Comparison of ENCODE assay signal across 8 mouse cellular contexts in the genomic region with DNA sequence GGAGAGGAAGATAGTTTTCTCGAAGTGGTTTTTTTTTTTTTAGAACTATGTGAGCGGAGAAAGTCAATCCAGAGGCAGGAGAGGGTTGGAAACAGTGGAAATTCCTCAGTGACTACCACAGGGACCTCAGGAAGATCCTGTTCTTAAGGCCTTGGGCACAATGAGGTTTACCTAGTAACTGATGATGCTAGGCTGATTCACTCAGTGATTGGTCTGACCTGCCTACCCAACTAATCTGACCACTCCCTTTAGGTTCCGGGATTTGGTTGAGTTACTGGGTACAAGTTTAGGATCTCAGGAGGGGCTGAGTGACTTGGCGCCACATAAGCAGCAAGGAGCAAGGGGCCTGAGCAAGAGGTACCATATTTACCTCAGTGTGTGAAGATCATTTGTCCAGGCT. TPM values are rescaled to one million over a fixed set of nuclear protein-coding genes. Genes with fewer than 3 reads are reported as not detected.
A peak's percentile ranks its signal among the peaks of the same experiment; 100 is the strongest.
DNase-seq lines count a peak whose midpoint lies in the region; ATAC-seq and TF ChIP-seq lines count a peak whose summit lies in the region.

A gene (plus strand): TSS at position 150 of the 400 bp plus-strand sequence.

- H3K27ac ChIP-seq in limb, embryonic 14.5 days (replicated peaks; ENCODE audit: low read depth, low read length), result no peak within 1 kb of the TSS
- H3K27ac ChIP-seq in stomach, embryonic 14.5 days (ENCODE audit: low read length), result no peak within 1 kb of the TSS
- H3K27ac ChIP-seq in midbrain, embryonic 13.5 days, result no peak within 1 kb of the TSS

- no peak within 1 kb of the TSS for H3K4me3 ChIP-seq in limb, embryonic 14.5 days (replicated peaks; ENCODE audit: low read length)
- H3K4me3 ChIP-seq in stomach, embryonic 14.5 days (ENCODE audit: low read depth, low read length), result no peak within 1 kb of the TSS
- no peak within 1 kb of the TSS for H3K4me3 ChIP-seq in midbrain, embryonic 13.5 days (replicated peaks)

- ATAC-seq in limb, embryonic 14.5 days (ENCODE audit: low FRiP score, low read depth), result no peak; the same call in 1 of the 2 replicates
- peak; percentile 65; the same call in 1 of the 2 replicates for ATAC-seq in stomach, embryonic 14.5 days (ENCODE audit: insufficient number of reproducible peaks, insufficient read depth, low FRiP score, low read depth)
- no peak for ATAC-seq in midbrain, embryonic 13.5 days

- DNase-seq in embryo, embryonic 10 days (ENCODE audit: low spot score), result peak; percentile 68
- DNase-seq in embryo, embryonic 9.5 days (ENCODE audit: extremely low spot score), result no peak
- DNase-seq in right cerebral cortex, postnatal 10 days (ENCODE audit: low spot score in 2 of 2), result peak; percentile 64 to 65
- no peak for DNase-seq in right cerebral cortex, postnatal 4 days
- peak; percentile 92 for DNase-seq in fibroblast of lung, adult 2 months (ENCODE audit: low read depth)
- DNase-seq in limb, embryonic 14.5 days (ENCODE audit: low spot score), result peak; percentile 81

- H3K4me2 ChIP-seq in limb, embryonic 14.5 days (replicated peaks; ENCODE audit: low read depth, low read length, severe bottlenecking), result no peak within 1 kb of the TSS; the same call in 1 of the 2 replicates
- H3K4me2 ChIP-seq in stomach, embryonic 14.5 days (replicated peaks; ENCODE audit: low read depth, low read length), result no peak within 1 kb of the TSS
- H3K4me2 ChIP-seq in midbrain, embryonic 13.5 days (replicated peaks), result no peak within 1 kb of the TSS

- no peak for TF ChIP-seq POLR2A in limb, embryonic 14.5 days (IDR thresholded peaks at IDR 0.05; ENCODE audit: borderline replicate concordance, extremely low read depth, insufficient read depth, insufficient read length)

- H3K27me3 ChIP-seq in limb, embryonic 14.5 days (ENCODE audit: control insufficient read depth, insufficient read depth, low read length), result no peaks in the 10 kb centered on the region
- no peaks in the 10 kb centered on the region for H3K27me3 ChIP-seq in stomach, embryonic 14.5 days (ENCODE audit: control insufficient read depth, insufficient read depth, low read length)
- H3K27me3 ChIP-seq in midbrain, embryonic 13.5 days, result no peaks in the 10 kb centered on the region

- H3K9me3 ChIP-seq in limb, embryonic 14.5 days (ENCODE audit: control insufficient read depth, low read length), result no peaks in the 10 kb centered on the region
- H3K9me3 ChIP-seq in stomach, embryonic 14.5 days (ENCODE audit: control insufficient read depth, low read depth, low read length), result no peaks in the 10 kb centered on the region
- no peaks in the 10 kb centered on the region for H3K9me3 ChIP-seq in midbrain, embryonic 13.5 days

- 64% methylated on average over 4 of the region's 4 CpGs for WGBS in limb, embryonic 14.5 days
- 56% methylated on average over 4 of the region's 4 CpGs for WGBS in stomach, embryonic 14.5 days
- 64% methylated on average over 4 of the region's 4 CpGs for WGBS in midbrain, embryonic 13.5 days

- no peaks in the 10 kb centered on the region for H3K36me3 ChIP-seq in limb, embryonic 14.5 days (ENCODE audit: control insufficient read depth, insufficient read depth, low read length)
- H3K36me3 ChIP-seq in stomach, embryonic 14.5 days (ENCODE audit: control insufficient read depth, insufficient read depth, low read length), result no peaks in the 10 kb centered on the region
- H3K36me3 ChIP-seq in midbrain, embryonic 13.5 days, result no peaks in the 10 kb centered on the region

- H3K4me1 ChIP-seq in limb, embryonic 14.5 days (ENCODE audit: control insufficient read depth, insufficient read depth, low read length), result no peaks in the 10 kb centered on the region
- H3K4me1 ChIP-seq in stomach, embryonic 14.5 days (ENCODE audit: control insufficient read depth, insufficient read depth, low read length), result no peaks in the 10 kb centered on the region
- H3K4me1 ChIP-seq in midbrain, embryonic 13.5 days (replicated peaks), result no peaks in the 10 kb centered on the region

- H3K9ac ChIP-seq in limb, embryonic 14.5 days (ENCODE audit: low read depth, low read length, severe bottlenecking), result no peak within 1 kb of the TSS
- H3K9ac ChIP-seq in stomach, embryonic 14.5 days (replicated peaks; ENCODE audit: low read depth, low read length), result no peak within 1 kb of the TSS
- H3K9ac ChIP-seq in midbrain, embryonic 13.5 days (replicated peaks), result no peak within 1 kb of the TSS

RNA-seq across cellular contexts. Expression of the gene that starts here (rescaled TPM):
- polyA plus RNA-seq in limb, embryonic 14.5 days (2012; rRNA removed), result 4.2 and 6.9 TPM in 2 replicates
- polyA plus RNA-seq in limb, embryonic 14.5 days (2014; fragmentation: Nextera tagmentation; extraction: Ambion mirVana), result 2.4 and 2.7 TPM in 2 replicates
- 1.4 and 1.6 TPM in 2 replicates for polyA plus RNA-seq in stomach, embryonic 14.5 days (2014; fragmentation: Nextera tagmentation; extraction: Ambion mirVana)
- 0.43 TPM in 1 of 2 replicates, not detected in the other for polyA plus RNA-seq in midbrain, embryonic 13.5 days (2015; fragmentation: Nextera tagmentation; extraction: Ambion mirVana)

Comparison
In these comparisons a context has a peak if more than half of its experiments do, and no peak if none do; other contexts are left out.
1. DNase-seq: peak in embryo, embryonic 10 days (single experiment), right cerebral cortex, postnatal 10 days (2 of 2), fibroblast of lung, adult 2 months (single experiment) and limb, embryonic 14.5 days (single experiment); none in embryo, embryonic 9.5 days (single experiment) and right cerebral cortex, postnatal 4 days (single experiment).